Mouse (Mus musculus) ES-Bruce4 (cell line): ENCODE data around the gene Elmo3.
"Not testable (repeated sequence)": the region's sequence is repeated elsewhere in the genome, so short reads cannot be mapped to it uniquely, and the experiment has no call there.

ENCODE experiments used
- CTCF ChIP-seq: IDR thresholded peaks from one replicate; pipeline ENCODE4 v1.8.1; 2011; ENCODE audit warnings: low read depth, low read length
- EP300 ChIP-seq: IDR thresholded peaks from 2 replicates; pipeline ENCODE4 v1.6.1; 2011; ENCODE audit warnings: low read depth, low read length; ENCODE audit not compliant: insufficient read depth

DNA sequence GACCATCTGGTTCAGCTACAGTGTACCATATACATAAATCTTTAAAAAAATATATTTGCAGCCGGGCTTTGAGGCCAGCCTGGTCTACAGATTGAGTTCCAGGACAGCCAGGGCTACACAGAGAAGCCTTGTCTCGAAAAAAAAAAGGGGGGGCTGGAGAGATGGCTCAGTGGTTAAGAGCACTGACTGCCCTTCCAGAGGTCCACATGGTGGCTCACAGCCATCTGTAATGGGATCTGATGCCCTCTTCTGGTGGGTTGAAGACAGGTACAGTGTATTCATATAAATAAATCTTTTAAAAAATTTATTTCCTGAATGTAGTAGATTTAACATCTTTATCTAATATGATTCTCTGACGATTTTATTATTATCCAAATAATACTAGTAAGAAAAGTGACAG lies 13.6 kb upstream of the Elmo3 start:
- TF ChIP-seq CTCF, EP300: not testable (repeated sequence)
